Mouse (Mus musculus) midbrain, postnatal 0 days (tissue): Measurements from ENCODE around the gene Nfkbie. TPM values are rescaled to one million over a fixed set of nuclear protein-coding genes. Genes with fewer than 3 reads are reported as not detected.
A peak's percentile ranks its signal among the peaks of the same experiment; 100 is the strongest.

ENCODE experiments used
- ATAC-seq: fragments of 200-750 bp; cut with Nextera tagmentation; 2 replicates; pipeline ENCODE4 v1.8.0; 2017; ENCODE audit warnings: moderate number of reproducible peaks, mild to moderate bottlenecking, moderate TSS enrichment, moderate library complexity; ENCODE audit not compliant: low FRiP score
- DNase-seq: peaks from one replicate; pipeline ENCODE4 v3.0.0-alpha.2; 2015; ENCODE audit warnings: low spot score
- H3K27ac ChIP-seq: fragments of 300-500 bp; sonication (generic); 2 replicates; pipeline ENCODE4 v1.5.1; 2014; ENCODE audit warnings: low read depth, mild to moderate bottlenecking, low read length, mixed read lengths
- H3K27me3 ChIP-seq: fragments of 300-500 bp; sonication (generic); 2 replicates; pipeline ENCODE4 v1.6.1; 2014; ENCODE audit warnings: low read length, control low read depth, mixed read lengths; ENCODE audit not compliant: insufficient read depth
- H3K36me3 ChIP-seq: fragments of 300-500 bp; sonication (generic); 2 replicates; pipeline ENCODE4 v1.6.1; 2014; ENCODE audit warnings: low read length, control low read depth, mixed read lengths; ENCODE audit not compliant: insufficient read depth
- H3K4me1 ChIP-seq: fragments of 300-500 bp; sonication (generic); 2 replicates; pipeline ENCODE4 v1.6.1; 2014; ENCODE audit warnings: mild to moderate bottlenecking, control low read depth, antibody characterized with exemption, low read length, mixed read lengths; ENCODE audit not compliant: insufficient read depth
- H3K4me2 ChIP-seq: fragments of 300-500 bp; sonication (generic); 2 replicates; pipeline ENCODE4 v1.6.1; 2014; ENCODE audit warnings: low read depth, mild to moderate bottlenecking, low read length, mixed read lengths; ENCODE audit not compliant: poor library complexity, severe bottlenecking
- H3K4me3 ChIP-seq: fragments of 300-500 bp; sonication (generic); 2 replicates; pipeline ENCODE4 v1.5.1; 2014; ENCODE audit warnings: low read depth, mild to moderate bottlenecking, low read length, moderate library complexity
- H3K9ac ChIP-seq: fragments of 300-500 bp; sonication (generic); replicated peaks from 2 replicates; pipeline ENCODE4 v1.6.1; 2014; ENCODE audit warnings: mild to moderate bottlenecking, low read length, moderate library complexity, mixed read lengths; ENCODE audit not compliant: poor library complexity, severe bottlenecking
- H3K9me3 ChIP-seq: fragments of 300-500 bp; sonication (generic); 2 replicates; pipeline ENCODE4 v1.6.1; 2016; ENCODE audit warnings: low read length, control low read depth
- CTCF ChIP-seq: IDR thresholded peaks from 2 replicates; pipeline ENCODE4 v1.5.1; 2016; ENCODE audit warnings: antibody characterized with exemption, mild to moderate bottlenecking
- WGBS: fragments of 180-500 bp; shearing (Covaris S2); extraction: QIAGEN DNeasy Blood & Tissue Kit; methylation state at CpG from one replicate; pipeline ENCODE4 v1.1.7; 2014; 5-methylcytosine and 5-hydroxymethylcytosine counted together
- polyA plus RNA-seq: library from polyadenylated mRNA; unstranded; fragments of >200 nt; fragmentation: Nextera tagmentation; extraction: Ambion mirVana; gene quantifications from 2 replicates; pipeline ENCODE4 v1.2.1, GENCODE M21; 2015
- total RNA-seq: library from RNA; depleted of rRNA; stranded (reverse); fragments of >200 nt; gene quantifications from 2 replicates; pipeline ENCODE4 v1.2.3, GENCODE M21; 2014

Nfkbie gene
- total and polyA plus RNA-seq, 2 experiments from 2014 or later = 2.5 to 4.8 TPM

- ATAC-seq (peak; percentile 42; the same call in 1 of the 2 replicates), DNase-seq (peak; percentile 74)
- Histone ChIP-seq H3K4me3 (peak within 1 kb of the TSS; percentile 36), H3K9ac (peak within 1 kb of the TSS; percentile 57), H3K9me3 (no peaks in the 10 kb centered on the region), H3K4me1 (peaks cover 5% of the 10 kb centered on the region; the same call in 1 of the 2 replicates), H3K36me3 (peaks cover 10% of the 10 kb centered on the region), H3K27me3 (peaks cover 8% of the 10 kb centered on the region; the same call in 1 of the 2 replicates), H3K27ac (peak within 1 kb of the TSS; percentile 32; the same call in 1 of the 2 replicates), H3K4me2 (peak within 1 kb of the TSS; percentile 69)
- WGBS = under 1% methylated on average over 20 of the region's 21 CpGs
- no peak; the same call in 1 of the 2 replicates for TF ChIP-seq CTCF
Measured at GRCm38 (mm10) chr17:45523263-45523662, 32.2 kb upstream of the Nfkbie start, which contains the start of gene Tcte1. Gene Tcte1, plus strand, starts transcription at chr17:45523434.

- ATAC-seq = no peak
Measured at GRCm38 (mm10) chr17:45524961-45525360, 30.5 kb upstream of the Nfkbie start.

GRCm38 (mm10) chr17:45526571-45526970 lies 28.9 kb upstream of the Nfkbie start:
- Histone ChIP-seq H3K4me1 (peaks cover 5% of the 10 kb centered on the region; the same call in 1 of the 2 replicates), H3K4me2 (no peak overlapping the region), H3K36me3 (no peaks in the 10 kb centered on the region), H3K27me3 (peaks cover 8% of the 10 kb centered on the region; the same call in 1 of the 2 replicates), H3K4me3 (no peak overlapping the region), H3K9me3 (no peaks in the 10 kb centered on the region), H3K9ac (no peak overlapping the region), H3K27ac (no peak overlapping the region)
- DNase-seq (peak; percentile 76), ATAC-seq (0 out of 2 replicates have a peak, but pooled peaks have one; percentile 18)
- 0 out of 2 replicates have a peak, but pooled peaks have one; percentile 12 for TF ChIP-seq CTCF
- WGBS = 17% methylated on average over 5 of the region's 5 CpGs

More at GRCm38 (mm10) chr17:45524961-45525360, 30.5 kb upstream of the Nfkbie start:
- Histone ChIP-seq H3K27me3 (peaks cover 8% of the 10 kb centered on the region; the same call in 1 of the 2 replicates), H3K36me3 (no peaks in the 10 kb centered on the region), H3K9ac (no peak overlapping the region), H3K4me3 (no peak overlapping the region), H3K4me1 (peaks cover 5% of the 10 kb centered on the region; the same call in 1 of the 2 replicates), H3K4me2 (no peak overlapping the region), H3K9me3 (no peaks in the 10 kb centered on the region), H3K27ac (no peak overlapping the region)
- peak; percentile 59 for DNase-seq
- TF ChIP-seq CTCF = no peak
- WGBS = 69% methylated on average over 4 of the region's 4 CpGs

GRCm38 (mm10) chr17:45530346-45530782 lies 25.1 kb upstream of the Nfkbie start:
- H3K27ac ChIP-seq = no peak overlapping the region
- H3K36me3 ChIP-seq = no peaks in the 10 kb centered on the region
- H3K9me3 ChIP-seq = no peaks in the 10 kb centered on the region
- no peak overlapping the region for H3K4me2 ChIP-seq
- 0 out of 2 replicates have a peak, but pooled peaks have one; percentile 13 for TF ChIP-seq CTCF
- ATAC-seq (peak; percentile 32; the same call in 1 of the 2 replicates), DNase-seq (peak; percentile 84)
- no peaks in the 10 kb centered on the region for H3K4me1 ChIP-seq
- H3K27me3 ChIP-seq = peaks cover 8% of the 10 kb centered on the region; the same call in 1 of the 2 replicates
- 43% methylated on average over 13 of the region's 13 CpGs for WGBS
- H3K4me3 ChIP-seq = no peak overlapping the region
- no peak overlapping the region for H3K9ac ChIP-seq

DNA sequence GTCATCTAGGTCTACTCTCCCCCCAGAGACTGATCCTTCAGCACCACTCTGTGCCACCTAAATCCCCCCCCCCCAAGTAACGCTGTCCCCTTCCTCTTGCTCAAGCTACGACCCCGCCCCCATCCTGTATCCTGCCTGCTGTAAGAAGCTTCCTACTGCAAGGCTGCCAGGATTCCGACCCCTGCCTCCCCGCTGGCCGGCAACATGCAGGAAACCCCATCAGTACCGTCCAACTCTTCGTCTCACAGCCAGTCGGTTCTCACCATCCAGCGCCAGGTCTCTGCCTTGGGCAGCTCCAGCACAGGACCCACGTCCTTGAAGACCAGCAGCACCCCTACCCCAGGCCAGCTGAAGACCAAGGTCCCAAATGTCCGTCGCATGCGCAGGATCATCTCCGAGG lies 22.6 kb upstream of the Nfkbie start:
- H3K36me3 ChIP-seq = no peaks in the 10 kb centered on the region
- WGBS = 61% methylated on average over 15 of the region's 15 CpGs
- no peak overlapping the region for H3K4me2 ChIP-seq
- no peak overlapping the region for H3K4me3 ChIP-seq
- H3K4me1 ChIP-seq = no peaks in the 10 kb centered on the region
- no peak overlapping the region for H3K9ac ChIP-seq
- ATAC-seq (no peak), DNase-seq (no peak)
- no peak overlapping the region for H3K27ac ChIP-seq
- H3K9me3 ChIP-seq = no peaks in the 10 kb centered on the region
- no peak for TF ChIP-seq CTCF
- peaks cover 14% of the 10 kb centered on the region; the same call in 1 of the 2 replicates for H3K27me3 ChIP-seq

- DNase-seq (no peak), ATAC-seq (no peak)
- TF ChIP-seq CTCF = no peak
- no peak overlapping the region for H3K27ac ChIP-seq
- H3K4me1 ChIP-seq = no peaks in the 10 kb centered on the region
- no peak overlapping the region for H3K4me3 ChIP-seq
- H3K4me2 ChIP-seq = no peak overlapping the region
- WGBS = 16% methylated on average over 5 of the region's 5 CpGs
- no peak overlapping the region for H3K9ac ChIP-seq
- peaks cover 14% of the 10 kb centered on the region; the same call in 1 of the 2 replicates for H3K27me3 ChIP-seq
- H3K36me3 ChIP-seq = no peaks in the 10 kb centered on the region
- H3K9me3 ChIP-seq = no peaks in the 10 kb centered on the region
Measured at GRCm38 (mm10) chr17:45536264-45536663, 19.2 kb upstream of the Nfkbie start.
